Mouse (Mus musculus) midbrain, postnatal 0 days (tissue): ENCODE data around the gene Zic2. TPM values are rescaled to one million over a fixed set of nuclear protein-coding genes. Genes with fewer than 3 reads are reported as not detected.
A peak's percentile ranks its signal among the peaks of the same experiment; 100 is the strongest.

Experiments
- ATAC-seq: fragments of 200-750 bp; cut with Nextera tagmentation; 2 replicates; pipeline ENCODE4 v1.8.0; 2017; ENCODE audit warnings: moderate number of reproducible peaks, mild to moderate bottlenecking, moderate TSS enrichment, moderate library complexity; ENCODE audit not compliant: low FRiP score
- DNase-seq: peaks from one replicate; pipeline ENCODE4 v3.0.0-alpha.2; 2015; ENCODE audit warnings: low spot score
- H3K27ac ChIP-seq: fragments of 300-500 bp; sonication (generic); 2 replicates; pipeline ENCODE4 v1.5.1; 2014; ENCODE audit warnings: low read depth, mild to moderate bottlenecking, low read length, mixed read lengths
- H3K27me3 ChIP-seq: fragments of 300-500 bp; sonication (generic); 2 replicates; pipeline ENCODE4 v1.6.1; 2014; ENCODE audit warnings: low read length, control low read depth, mixed read lengths; ENCODE audit not compliant: insufficient read depth
- H3K36me3 ChIP-seq: fragments of 300-500 bp; sonication (generic); 2 replicates; pipeline ENCODE4 v1.6.1; 2014; ENCODE audit warnings: low read length, control low read depth, mixed read lengths; ENCODE audit not compliant: insufficient read depth
- H3K4me1 ChIP-seq: fragments of 300-500 bp; sonication (generic); 2 replicates; pipeline ENCODE4 v1.6.1; 2014; ENCODE audit warnings: mild to moderate bottlenecking, control low read depth, antibody characterized with exemption, low read length, mixed read lengths; ENCODE audit not compliant: insufficient read depth
- H3K4me2 ChIP-seq: fragments of 300-500 bp; sonication (generic); 2 replicates; pipeline ENCODE4 v1.6.1; 2014; ENCODE audit warnings: low read depth, mild to moderate bottlenecking, low read length, mixed read lengths; ENCODE audit not compliant: poor library complexity, severe bottlenecking
- H3K4me3 ChIP-seq: fragments of 300-500 bp; sonication (generic); 2 replicates; pipeline ENCODE4 v1.5.1; 2014; ENCODE audit warnings: low read depth, mild to moderate bottlenecking, low read length, moderate library complexity
- H3K9ac ChIP-seq: fragments of 300-500 bp; sonication (generic); replicated peaks from 2 replicates; pipeline ENCODE4 v1.6.1; 2014; ENCODE audit warnings: mild to moderate bottlenecking, low read length, moderate library complexity, mixed read lengths; ENCODE audit not compliant: poor library complexity, severe bottlenecking
- H3K9me3 ChIP-seq: fragments of 300-500 bp; sonication (generic); 2 replicates; pipeline ENCODE4 v1.6.1; 2016; ENCODE audit warnings: low read length, control low read depth
- CTCF ChIP-seq: IDR thresholded peaks from 2 replicates; pipeline ENCODE4 v1.5.1; 2016; ENCODE audit warnings: antibody characterized with exemption, mild to moderate bottlenecking
- WGBS: fragments of 180-500 bp; shearing (Covaris S2); extraction: QIAGEN DNeasy Blood & Tissue Kit; methylation state at CpG from one replicate; pipeline ENCODE4 v1.1.7; 2014; 5-methylcytosine and 5-hydroxymethylcytosine counted together
- polyA plus RNA-seq: library from polyadenylated mRNA; unstranded; fragments of >200 nt; fragmentation: Nextera tagmentation; extraction: Ambion mirVana; gene quantifications from 2 replicates; pipeline ENCODE4 v1.2.1, GENCODE M21; 2015
- total RNA-seq: library from RNA; depleted of rRNA; stranded (reverse); fragments of >200 nt; gene quantifications from 2 replicates; pipeline ENCODE4 v1.2.3, GENCODE M21; 2014

Zic2 gene
- total and polyA plus RNA-seq, 2 experiments from 2014 or later, result 13.9 to 106 TPM

DNA sequence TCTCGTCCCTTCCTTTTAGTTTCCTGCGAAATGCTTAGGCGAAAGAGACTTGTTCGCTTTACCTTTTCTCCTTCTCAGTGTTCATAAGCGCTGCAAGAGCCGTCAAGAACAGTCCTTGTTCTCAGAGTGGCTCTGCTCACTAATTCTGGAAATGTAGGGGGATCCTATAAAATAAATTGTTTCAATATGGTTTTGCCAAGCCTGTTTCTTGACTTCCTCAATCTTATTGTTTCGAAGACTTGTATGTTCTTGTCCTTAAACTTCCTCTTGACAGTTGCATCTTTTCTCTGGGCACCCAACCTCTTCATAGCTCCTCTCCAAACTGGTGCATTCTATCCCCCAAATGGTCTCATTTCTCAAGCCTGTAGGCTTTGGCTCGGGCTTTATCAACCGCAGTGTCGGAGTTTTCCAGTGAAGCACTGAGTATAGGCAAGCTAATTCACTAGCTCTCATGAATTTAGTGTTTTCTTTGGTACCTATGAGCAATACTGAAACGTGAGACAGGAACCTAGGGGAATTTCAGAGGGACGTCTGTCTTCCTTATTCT is 10.5 kb downstream of the Zic2 start:
- H3K36me3 ChIP-seq, result no peaks in the 10 kb centered on the region
- no peak for ATAC-seq
- no peak for DNase-seq
- no peak for TF ChIP-seq CTCF
- 11% methylated on average over 12 of the region's 12 CpGs for WGBS
- H3K4me1 ChIP-seq, result no peaks in the 10 kb centered on the region
- no peak overlapping the region for H3K9ac ChIP-seq
- H3K27me3 ChIP-seq, result peaks cover 52% of the 10 kb centered on the region
- H3K4me3 ChIP-seq, result no peak overlapping the region
- H3K4me2 ChIP-seq, result peak overlapping the region; percentile 36
- H3K9me3 ChIP-seq, result no peaks in the 10 kb centered on the region
- H3K27ac ChIP-seq, result no peak overlapping the region; the same call in 1 of the 2 replicates

- Histone ChIP-seq H3K4me2 (no peak overlapping the region), H3K4me3 (no peak overlapping the region), H3K9me3 (no peaks in the 10 kb centered on the region), H3K27me3 (peaks cover 54% of the 10 kb centered on the region), H3K36me3 (no peaks in the 10 kb centered on the region), H3K27ac (no peak overlapping the region), H3K4me1 (no peaks in the 10 kb centered on the region), H3K9ac (no peak overlapping the region)
- ATAC-seq (no peak), DNase-seq (no peak)
- TF ChIP-seq CTCF, result no peak
- 34% methylated on average over 1 of the region's 1 CpGs for WGBS
Measured at GRCm38 (mm10) chr14:122486611-122487010, 11.4 kb downstream of the Zic2 start.

DNA sequence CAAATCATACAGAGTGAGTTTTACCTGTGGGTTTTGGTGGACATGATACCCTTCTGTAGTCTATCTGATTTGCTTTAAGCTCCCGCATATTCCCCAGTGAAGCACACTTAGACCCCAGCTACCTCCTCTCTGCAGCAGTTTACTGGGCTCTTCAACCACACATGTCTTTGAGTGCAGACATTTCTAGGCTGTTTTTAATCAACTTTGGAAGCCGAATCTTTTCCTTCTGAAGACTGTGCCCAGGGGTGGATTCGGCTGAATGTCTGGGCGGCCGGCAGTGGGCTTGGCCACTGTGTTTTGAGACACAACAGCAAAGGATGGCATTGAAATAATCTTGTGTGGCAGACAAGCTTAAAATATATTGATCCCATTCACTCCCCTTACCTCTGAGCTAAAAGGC is 12.1 kb downstream of the Zic2 start:
- Histone ChIP-seq H3K4me1 (no peaks in the 10 kb centered on the region), H3K27ac (no peak overlapping the region), H3K36me3 (no peaks in the 10 kb centered on the region), H3K9ac (no peak overlapping the region), H3K27me3 (peaks cover 51% of the 10 kb centered on the region), H3K4me2 (peak overlapping the region; percentile 10; the same call in 1 of the 2 replicates), H3K4me3 (no peak overlapping the region), H3K9me3 (no peaks in the 10 kb centered on the region)
- 12% methylated on average over 5 of the region's 5 CpGs for WGBS
- DNase-seq (no peak), ATAC-seq (no peak)
- TF ChIP-seq CTCF, result no peak

DNA sequence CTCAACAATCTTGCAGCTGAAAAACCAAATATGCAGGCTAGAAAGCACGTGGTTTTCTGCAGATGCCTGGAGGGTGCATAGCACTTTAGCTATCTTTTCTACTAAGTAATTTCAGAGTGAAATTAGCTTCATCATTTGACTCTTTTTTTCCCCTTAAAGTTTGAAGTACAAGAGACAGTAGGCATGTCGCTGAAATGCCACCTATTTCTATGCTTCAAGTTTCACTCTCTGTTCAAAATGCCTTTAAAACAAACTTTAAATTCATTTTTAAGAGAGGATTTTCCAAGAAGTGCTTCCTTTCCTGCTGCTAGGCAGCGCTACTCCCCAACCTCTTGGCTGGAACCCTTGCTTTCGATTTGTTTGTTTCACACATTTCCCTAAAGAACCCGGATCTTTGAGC is 13.8 kb downstream of the Zic2 start:
- TF ChIP-seq CTCF, result no peak
- Histone ChIP-seq H3K27me3 (peaks cover 45% of the 10 kb centered on the region), H3K4me1 (no peaks in the 10 kb centered on the region), H3K36me3 (no peaks in the 10 kb centered on the region), H3K9me3 (no peaks in the 10 kb centered on the region), H3K4me2 (peak overlapping the region; percentile 10; the same call in 1 of the 2 replicates), H3K27ac (peak overlapping the region; percentile 13; the same call in 1 of the 2 replicates), H3K9ac (no peak overlapping the region), H3K4me3 (no peak overlapping the region)
- DNase-seq (no peak), ATAC-seq (no peak)
- 8% methylated on average over 5 of the region's 5 CpGs for WGBS

- no peaks in the 10 kb centered on the region for H3K36me3 ChIP-seq
- WGBS, result 7% methylated on average over 12 of the region's 12 CpGs
- no peaks in the 10 kb centered on the region for H3K9me3 ChIP-seq
- H3K4me1 ChIP-seq, result no peaks in the 10 kb centered on the region
- no peak for TF ChIP-seq CTCF
- H3K27ac ChIP-seq, result no peak overlapping the region
- H3K9ac ChIP-seq, result no peak overlapping the region
- no peak overlapping the region for H3K4me2 ChIP-seq
- DNase-seq (no peak), ATAC-seq (no peak)
- peak overlapping the region; percentile 17; the same call in 1 of the 2 replicates for H3K4me3 ChIP-seq
- peaks cover 37% of the 10 kb centered on the region for H3K27me3 ChIP-seq
Measured at GRCm38 (mm10) chr14:122489686-122490414, 14.6 kb downstream of the Zic2 start.
